Mouse (Mus musculus): ENCODE data around the gene Iffo1. TPM values are rescaled to one million over a fixed set of nuclear protein-coding genes. Genes with fewer than 3 reads are reported as not detected.

Iffo1 gene
- polyA plus RNA-seq, 1 experiment from 2014 or later: 22.0 TPM

DNA sequence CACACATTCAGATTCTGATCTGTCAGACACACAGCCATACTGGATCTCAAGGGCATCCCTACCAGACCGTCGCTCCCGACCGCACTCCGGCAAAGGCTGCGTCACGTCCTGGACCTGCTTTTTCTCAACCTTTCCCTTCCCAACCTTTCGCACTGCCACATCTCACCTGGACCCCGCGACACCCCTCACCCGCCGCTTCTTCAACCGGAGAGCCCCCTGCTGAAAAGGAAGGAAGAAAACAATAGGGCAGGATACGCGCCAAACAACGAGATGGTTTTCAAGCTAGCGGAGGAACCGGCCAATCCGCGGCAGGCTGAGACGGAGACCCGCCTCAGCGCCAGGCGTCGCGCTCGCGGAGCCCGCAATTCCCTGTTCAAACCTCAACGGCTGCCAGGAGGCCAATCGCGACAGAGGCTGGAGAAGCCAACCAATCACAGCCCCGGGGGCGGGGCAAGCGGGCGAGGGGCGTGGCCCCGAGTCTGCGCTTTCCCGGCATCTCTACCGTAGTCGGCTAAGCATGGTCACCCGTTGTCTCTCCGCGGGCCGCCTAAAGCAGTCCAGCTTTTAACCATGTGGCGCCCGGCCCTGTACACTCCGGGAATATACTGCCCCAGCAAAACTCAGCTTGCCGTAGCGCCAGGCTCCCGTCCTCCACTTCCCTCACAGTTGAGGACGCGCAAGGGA, 46.4 kb downstream of the Iffo1 start, which contains the start of the genes Ncapd2 and Mrpl51:
Ncapd2 (minus strand) TSS at position 370 of the 684 bp plus-strand sequence.
Mrpl51 (plus strand) TSS at position 470 of the 684 bp plus-strand sequence.
- peaks cover 5% of the 10 kb centered on the region; the same call in 1 of the 2 replicates for H3K36me3 ChIP-seq (replicated peaks)
- H3K27ac ChIP-seq: peak within 1 kb of the TSS; percentile 96
- H3K4me3 ChIP-seq: peak within 1 kb of the TSS; percentile 56
- peaks cover 25% of the 10 kb centered on the region for H3K4me1 ChIP-seq
- H3K9me3 ChIP-seq: no peaks in the 10 kb centered on the region
- no peaks in the 10 kb centered on the region for H3K27me3 ChIP-seq (replicated peaks)
- H3K4me2 ChIP-seq: peak within 1 kb of the TSS; percentile 69
- under 1% methylated on average over 54 of the region's 54 CpGs for WGBS
- peak within 1 kb of the TSS; percentile 60 for H3K9ac ChIP-seq
- ATAC-seq (replicated peaks): peak; percentile 98

DNA sequence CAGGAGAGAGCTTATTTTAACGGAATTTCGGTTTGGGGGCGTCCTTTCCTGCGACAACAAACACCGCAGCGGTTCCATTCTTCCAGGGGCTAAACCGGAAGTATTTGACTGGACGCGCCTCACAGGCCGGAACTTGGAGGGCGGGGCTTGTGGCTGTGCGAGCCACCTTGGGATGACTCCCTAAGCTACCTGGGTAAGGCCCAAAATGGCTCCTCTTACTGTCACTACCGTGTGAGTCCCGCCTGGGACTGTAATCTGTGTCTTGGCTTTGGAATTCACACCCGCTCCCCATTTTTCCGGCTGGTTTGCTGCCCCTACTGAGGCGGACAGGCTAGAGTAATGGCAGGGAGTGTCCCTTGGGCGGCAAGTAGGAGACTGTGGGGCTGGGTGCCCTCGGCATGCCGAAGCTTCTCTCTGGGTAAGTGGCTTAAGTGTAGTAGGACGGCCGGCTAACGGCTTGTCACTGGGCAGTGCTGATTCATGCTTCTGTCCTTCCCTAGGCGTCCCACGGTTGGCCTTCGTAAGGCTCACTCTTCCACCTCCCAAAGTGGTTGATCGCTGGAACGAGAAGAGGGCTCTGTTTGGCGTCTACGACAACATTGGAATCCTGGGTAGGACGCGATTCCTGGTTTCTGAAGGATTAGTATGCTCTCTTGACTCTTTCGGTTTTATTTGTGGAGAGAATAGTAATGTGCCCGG, 47.1 kb downstream of the Iffo1 start:
- H3K4me3 ChIP-seq: peak overlapping the region; percentile 56
- H3K9me3 ChIP-seq: no peaks in the 10 kb centered on the region
- ATAC-seq (replicated peaks): peak; percentile 97
- H3K4me1 ChIP-seq: peaks cover 25% of the 10 kb centered on the region
- H3K36me3 ChIP-seq (replicated peaks): 0 out of 2 replicates have a peak, but pooled peaks cover 5% of the 10 kb centered on the region
- peak overlapping the region; percentile 60 for H3K9ac ChIP-seq
- no peaks in the 10 kb centered on the region for H3K27me3 ChIP-seq (replicated peaks)
- WGBS: under 1% methylated on average over 34 of the region's 34 CpGs
- H3K27ac ChIP-seq: peak overlapping the region; percentile 96
- peak overlapping the region; percentile 69 for H3K4me2 ChIP-seq

DNA sequence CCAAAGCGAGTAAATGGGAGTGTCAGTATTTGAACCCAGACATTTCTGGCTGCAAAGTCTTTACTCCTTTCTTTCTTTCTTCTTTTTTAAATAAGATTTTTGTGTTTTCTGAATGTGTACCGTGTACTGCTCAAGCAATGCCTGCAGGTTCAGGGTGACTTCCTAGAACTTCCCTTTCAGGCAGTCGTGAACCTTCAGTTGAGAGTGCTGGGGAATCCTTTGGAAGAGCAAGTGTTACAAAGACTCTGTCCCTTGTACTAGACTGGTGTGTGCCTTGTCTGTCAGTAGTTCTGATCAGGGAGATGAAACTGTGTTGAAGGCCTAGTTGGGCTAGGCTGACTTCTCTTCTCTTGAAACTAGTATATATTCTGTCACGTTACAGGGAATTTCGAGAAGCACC, 47.8 kb downstream of the Iffo1 start:
- 49% methylated on average over 5 of the region's 5 CpGs for WGBS
- H3K9ac ChIP-seq: peak overlapping the region; percentile 60
- H3K27ac ChIP-seq: peak overlapping the region; percentile 96
- H3K4me1 ChIP-seq: peaks cover 25% of the 10 kb centered on the region
- H3K36me3 ChIP-seq (replicated peaks): 0 out of 2 replicates have a peak, but pooled peaks cover 5% of the 10 kb centered on the region
- no peak for ATAC-seq (replicated peaks)
- H3K4me2 ChIP-seq: peak overlapping the region; percentile 69
- H3K4me3 ChIP-seq: peak overlapping the region; percentile 56
- H3K27me3 ChIP-seq (replicated peaks): no peaks in the 10 kb centered on the region
- no peaks in the 10 kb centered on the region for H3K9me3 ChIP-seq

DNA sequence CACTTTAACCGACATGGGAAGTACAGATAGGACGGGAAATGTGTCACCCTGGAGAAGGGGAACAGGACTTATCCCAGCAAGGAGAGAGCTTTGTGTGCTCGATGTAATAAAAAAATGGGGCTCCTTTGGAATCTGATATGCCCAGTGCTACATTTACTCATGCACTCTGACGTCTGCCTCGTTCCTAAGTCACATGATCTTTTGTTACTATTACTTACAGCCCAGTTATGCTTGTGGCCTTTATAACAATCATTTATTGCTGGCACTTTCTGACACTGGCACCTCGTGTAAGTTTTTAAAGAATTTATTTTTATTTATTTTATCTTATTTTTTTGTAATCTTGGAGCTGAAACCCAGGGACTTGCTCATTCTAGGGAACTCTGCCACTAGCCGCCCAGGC, 48.3 kb downstream of the Iffo1 start:
- no peak for ATAC-seq (replicated peaks)
- Histone ChIP-seq H3K4me3 (no peak overlapping the region), H3K27me3 (replicated peaks) (no peaks in the 10 kb centered on the region), H3K27ac (no peak overlapping the region), H3K4me2 (no peak overlapping the region), H3K4me1 (peaks cover 25% of the 10 kb centered on the region), H3K9me3 (no peaks in the 10 kb centered on the region), H3K9ac (no peak overlapping the region), H3K36me3 (replicated peaks) (0 out of 2 replicates have a peak, but pooled peaks cover 5% of the 10 kb centered on the region)
- 85% methylated on average over 7 of the region's 7 CpGs for WGBS

DNA sequence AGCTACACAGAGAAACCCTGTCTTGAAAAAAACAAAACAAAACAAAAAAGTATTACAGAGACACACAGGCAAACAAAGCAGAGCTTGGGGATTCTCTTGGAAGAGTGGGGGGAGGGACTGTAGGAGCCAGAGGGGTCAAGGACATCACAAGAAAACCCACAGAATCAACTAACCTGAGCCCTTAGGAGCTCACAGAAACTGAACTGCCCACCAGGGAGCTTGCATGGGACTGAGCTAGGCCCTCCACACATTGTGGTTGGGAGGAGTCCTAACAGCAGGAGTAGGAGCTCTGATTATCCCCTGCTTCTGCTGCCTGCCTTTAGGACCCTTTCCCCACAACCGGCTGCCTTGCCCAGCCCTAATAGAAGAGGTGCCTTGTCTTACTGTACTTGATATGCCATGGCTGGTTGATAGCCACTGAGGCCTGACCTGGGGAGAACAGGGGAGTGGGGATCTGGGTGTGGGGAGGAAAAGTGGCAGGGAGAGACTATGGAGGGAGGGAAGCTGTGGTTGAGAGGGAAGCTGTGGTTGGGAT, 50.6 kb downstream of the Iffo1 start:
- Histone ChIP-seq H3K27me3 (replicated peaks) (no peaks in the 10 kb centered on the region), H3K4me1 (peaks cover 20% of the 10 kb centered on the region), H3K4me3 (no peak overlapping the region), H3K27ac (no peak overlapping the region), H3K9ac (no peak overlapping the region), H3K4me2 (no peak overlapping the region), H3K9me3 (no peaks in the 10 kb centered on the region), H3K36me3 (replicated peaks) (0 out of 2 replicates have a peak, but pooled peaks cover 5% of the 10 kb centered on the region)
- ATAC-seq (replicated peaks): no peak
- WGBS: 23% methylated on average over 1 of the region's 1 CpGs

DNA sequence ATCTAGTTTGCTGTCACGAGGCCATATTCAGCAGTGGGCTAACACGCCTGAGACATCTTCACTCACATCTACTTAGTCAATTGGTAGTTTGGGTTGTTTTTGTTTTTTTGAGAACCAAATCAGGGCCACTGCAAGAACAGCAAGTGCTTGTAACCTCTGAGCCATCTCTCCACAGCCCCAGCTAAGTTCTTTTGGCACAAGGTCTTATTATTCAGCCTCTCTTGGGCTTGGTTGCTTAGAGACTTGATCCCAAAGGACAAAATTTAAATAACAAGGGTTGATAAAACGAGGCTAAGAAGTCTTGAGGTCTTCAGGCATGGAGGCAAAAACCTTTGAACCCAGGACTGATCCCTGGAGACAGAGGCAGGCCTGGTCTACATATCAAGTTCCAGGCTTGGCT, 51.3 kb downstream of the Iffo1 start:
- 0 out of 2 replicates have a peak, but pooled peaks cover 5% of the 10 kb centered on the region for H3K36me3 ChIP-seq (replicated peaks)
- 40% methylated on average over 3 of the region's 3 CpGs for WGBS
- H3K4me1 ChIP-seq: peaks cover 16% of the 10 kb centered on the region
- H3K4me2 ChIP-seq: no peak overlapping the region
- no peak overlapping the region for H3K9ac ChIP-seq
- no peak overlapping the region for H3K4me3 ChIP-seq
- H3K27ac ChIP-seq: no peak overlapping the region
- no peaks in the 10 kb centered on the region for H3K9me3 ChIP-seq
- no peaks in the 10 kb centered on the region for H3K27me3 ChIP-seq (replicated peaks)
- no peak for ATAC-seq (replicated peaks)

DNA sequence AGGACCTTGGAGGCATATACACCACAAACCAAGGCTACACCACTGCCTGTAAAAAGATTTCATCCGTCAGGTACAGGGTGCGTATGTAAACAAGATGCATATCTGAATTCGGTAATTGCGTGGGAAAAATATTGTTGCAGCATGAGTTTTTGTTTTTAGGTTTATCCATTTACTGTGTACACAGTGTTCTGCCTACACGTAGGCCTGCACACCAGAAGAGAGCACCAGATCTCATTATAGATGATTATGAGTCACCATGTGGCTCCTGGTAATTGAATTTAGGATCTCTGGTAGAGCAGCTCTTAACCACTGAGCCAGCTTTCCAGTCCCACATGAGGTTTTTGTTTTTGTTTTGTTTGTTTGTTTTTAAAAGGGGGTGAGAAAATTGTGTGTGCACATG, 52.1 kb downstream of the Iffo1 start:
- H3K4me1 ChIP-seq: peaks cover 16% of the 10 kb centered on the region
- 0 out of 2 replicates have a peak, but pooled peaks cover 5% of the 10 kb centered on the region for H3K36me3 ChIP-seq (replicated peaks)
- H3K27me3 ChIP-seq (replicated peaks): no peaks in the 10 kb centered on the region
- no peak overlapping the region for H3K27ac ChIP-seq
- H3K9me3 ChIP-seq: no peaks in the 10 kb centered on the region
- WGBS: 90% methylated on average over 5 of the region's 5 CpGs
- H3K4me3 ChIP-seq: no peak overlapping the region
- no peak overlapping the region for H3K4me2 ChIP-seq
- no peak for ATAC-seq (replicated peaks)
- H3K9ac ChIP-seq: no peak overlapping the region

DNA sequence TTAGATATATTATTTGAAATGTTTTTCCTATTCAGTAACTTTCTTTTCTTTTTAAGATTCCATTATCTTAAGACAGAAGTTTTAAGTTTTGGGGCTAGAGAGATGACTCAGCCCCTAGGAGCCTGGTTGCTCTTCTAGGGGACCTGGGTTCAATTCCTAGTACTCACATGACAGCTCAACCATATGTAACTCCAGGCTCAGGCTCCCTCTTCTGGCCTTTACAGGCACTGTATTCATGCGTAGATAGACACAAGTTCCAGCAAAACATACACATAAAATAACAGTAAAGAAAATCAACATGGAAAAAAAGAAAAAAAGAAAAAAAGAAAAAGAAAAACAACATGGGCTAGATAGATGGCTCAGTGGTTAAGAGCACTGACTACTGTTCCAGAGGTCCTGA, 65.4 kb downstream of the Iffo1 start:
- H3K27ac ChIP-seq: no peak overlapping the region
- H3K27me3 ChIP-seq (replicated peaks): peaks cover 20% of the 10 kb centered on the region
- no peak overlapping the region for H3K9ac ChIP-seq
- no peaks in the 10 kb centered on the region for H3K9me3 ChIP-seq
- no peaks in the 10 kb centered on the region for H3K36me3 ChIP-seq (replicated peaks)
- H3K4me2 ChIP-seq: no peak overlapping the region
- no peak for ATAC-seq (replicated peaks)
- no peaks in the 10 kb centered on the region for H3K4me1 ChIP-seq
- 88% methylated on average over 1 of the region's 1 CpGs for WGBS
- H3K4me3 ChIP-seq: no peak overlapping the region

Small RNAs within 50 kb of the gene (microRNA-seq; reads per million reads assigned to microRNA genes)
- 1.1 reads per million for gene Mir3098
- gene Mir7045: not detected

Other genes with a start within 250 kb of the Iffo1 start
- 2.8 and 3.2 TPM in 2 replicates for gene Lag3, start 233.5 kb upstream of the Iffo1 start, polyA plus RNA-seq (2015; fragmentation: Nextera tagmentation; extraction: Ambion mirVana)
- 880 and 884 TPM in 2 replicates for gene Ptms, start 225.1 kb upstream of the Iffo1 start, polyA plus RNA-seq (2015; fragmentation: Nextera tagmentation; extraction: Ambion mirVana)
- gene Mlf2, start 213.9 kb upstream of the Iffo1 start, polyA plus RNA-seq (2015; fragmentation: Nextera tagmentation; extraction: Ambion mirVana): 559 and 568 TPM in 2 replicates
- gene Cops7a, start 179.7 kb upstream of the Iffo1 start, polyA plus RNA-seq (2015; fragmentation: Nextera tagmentation; extraction: Ambion mirVana): 94.5 and 95.5 TPM in 2 replicates
- gene Pianp, start 148.5 kb upstream of the Iffo1 start, polyA plus RNA-seq (2015; fragmentation: Nextera tagmentation; extraction: Ambion mirVana): 70.8 and 75.8 TPM in 2 replicates
- 19.1 and 19.9 TPM in 2 replicates for gene Zfp384, start 136.1 kb upstream of the Iffo1 start, polyA plus RNA-seq (2015; fragmentation: Nextera tagmentation; extraction: Ambion mirVana)
- gene Ing4, start 105.5 kb upstream of the Iffo1 start, polyA plus RNA-seq (2015; fragmentation: Nextera tagmentation; extraction: Ambion mirVana): 165 and 178 TPM in 2 replicates
- gene Acrbp, start 95.6 kb upstream of the Iffo1 start, polyA plus RNA-seq (2015; fragmentation: Nextera tagmentation; extraction: Ambion mirVana): 18.4 and 19.6 TPM in 2 replicates
- gene Lpar5, start 77.3 kb upstream of the Iffo1 start, polyA plus RNA-seq (2015; fragmentation: Nextera tagmentation; extraction: Ambion mirVana): 0.56 and 0.60 TPM in 2 replicates
- gene Chd4, start 49.3 kb upstream of the Iffo1 start, polyA plus RNA-seq (2015; fragmentation: Nextera tagmentation; extraction: Ambion mirVana): 105 and 125 TPM in 2 replicates
- gene Nop2, start 13.3 kb upstream of the Iffo1 start, polyA plus RNA-seq (2015; fragmentation: Nextera tagmentation; extraction: Ambion mirVana): 48.4 and 49.1 TPM in 2 replicates
- gene Gapdh, start 21.2 kb downstream of the Iffo1 start, polyA plus RNA-seq (2015; fragmentation: Nextera tagmentation; extraction: Ambion mirVana): 1,389 and 1,453 TPM in 2 replicates
- gene Ncapd2, start 46.5 kb downstream of the Iffo1 start, polyA plus RNA-seq (2015; fragmentation: Nextera tagmentation; extraction: Ambion mirVana): 58.3 and 58.6 TPM in 2 replicates
- 129 and 131 TPM in 2 replicates for gene Mrpl51, start 46.6 kb downstream of the Iffo1 start, polyA plus RNA-seq (2015; fragmentation: Nextera tagmentation; extraction: Ambion mirVana)
- gene Vamp1, start 70.3 kb downstream of the Iffo1 start, polyA plus RNA-seq (2015; fragmentation: Nextera tagmentation; extraction: Ambion mirVana): 15.5 and 16.5 TPM in 2 replicates
- gene Tapbpl, start 86.6 kb downstream of the Iffo1 start, polyA plus RNA-seq (2015; fragmentation: Nextera tagmentation; extraction: Ambion mirVana): 6.3 TPM in 2 replicates
- 1.4 and 2.3 TPM in 2 replicates for gene Cd27, start 91.8 kb downstream of the Iffo1 start, polyA plus RNA-seq (2015; fragmentation: Nextera tagmentation; extraction: Ambion mirVana)
- gene Tuba3a, start 140.8 kb downstream of the Iffo1 start, polyA plus RNA-seq (2015; fragmentation: Nextera tagmentation; extraction: Ambion mirVana): not detected in 2 replicates
- gene Ltbr, start 168.6 kb downstream of the Iffo1 start, polyA plus RNA-seq (2015; fragmentation: Nextera tagmentation; extraction: Ambion mirVana): 14.2 and 16.4 TPM in 2 replicates
- 0.70 and 0.72 TPM in 2 replicates for gene Scnn1a, start 175.4 kb downstream of the Iffo1 start, polyA plus RNA-seq (2015; fragmentation: Nextera tagmentation; extraction: Ambion mirVana)
- 11.6 and 14.6 TPM in 2 replicates for gene Tnfrsf1a, start 204.1 kb downstream of the Iffo1 start, polyA plus RNA-seq (2015; fragmentation: Nextera tagmentation; extraction: Ambion mirVana)
- gene Plekhg6, start 235.6 kb downstream of the Iffo1 start, polyA plus RNA-seq (2015; fragmentation: Nextera tagmentation; extraction: Ambion mirVana): 0.23 and 0.32 TPM in 2 replicates